ENCODE assay signal across 19 mouse cellular contexts in genomic region chr4:41082803-41083202, GRCm38 (mm10). TPM values are rescaled to one million over a fixed set of nuclear protein-coding genes. Genes with fewer than 3 reads are reported as not detected.
DNase-seq lines count a peak whose midpoint lies in the region; ATAC-seq and TF ChIP-seq lines count a peak whose summit lies in the region.
"Not testable (repeated sequence)": the region's sequence is repeated elsewhere in the genome, so short reads cannot be mapped to it uniquely, and the experiment has no call there.
"Had no signal": no experiment of that assay in that cellular context is flagged by ENCODE, and none has a peak within 500 bp of the region (broad histone marks: within the 10 kb centered on the region; RNA-seq: fewer than 3 reads in every experiment).

No protein-coding gene starts in this region.

- 0 out of 2 replicates have a peak, but pooled peaks have one; percentile 21 for TF ChIP-seq EP300 in liver, embryonic 14.5 days (IDR thresholded peaks at IDR 0.05; ENCODE audit: low read depth)

- peak overlapping the region; percentile 62 for H3K9ac ChIP-seq in liver, embryonic 12.5 days
- H3K9ac ChIP-seq in liver, embryonic 14.5 days (replicated peaks) = peak overlapping the region; percentile 45
- H3K9ac ChIP-seq in liver, embryonic 16.5 days (ENCODE audit: low read depth, low read length) = not testable (repeated sequence)

- ATAC-seq in G1E (ENCODE audit: extremely low read depth, insufficient number of reproducible peaks, low FRiP score, poor library complexity, severe bottlenecking) = peak; percentile 58
- ATAC-seq in liver, embryonic 12.5 days = peak; percentile 53
- ATAC-seq in liver, embryonic 14.5 days (ENCODE audit: insufficient read depth) = peak; percentile 27
- ATAC-seq in liver, embryonic 16.5 days (ENCODE audit: low read depth) = peak; percentile 46
- peak; percentile 66 for ATAC-seq in megakaryocyte progenitor cell, adult 5-6 weeks (replicated peaks; ENCODE audit: poor library complexity)

- H3K4me1 ChIP-seq in G1E (ENCODE audit: insufficient read depth, low read depth, low read length) = peaks cover 55% of the 10 kb centered on the region
- peaks cover 17% of the 10 kb centered on the region for H3K4me1 ChIP-seq in heart, embryonic 10.5 days
- H3K4me1 ChIP-seq in liver, embryonic 12.5 days = peaks cover 75% of the 10 kb centered on the region
- H3K4me1 ChIP-seq in liver, embryonic 14.5 days (replicated peaks; ENCODE audit: control insufficient read depth in 2 of 2, insufficient read depth in 2 of 2, low read length in 1 of 2) = peaks cover 34 to 40% of the 10 kb centered on the region in 2 experiments
- H3K4me1 ChIP-seq in liver, embryonic 16.5 days (ENCODE audit: control insufficient read depth, low read depth, low read length) = peaks cover 35% of the 10 kb centered on the region

- not testable (repeated sequence) for H3K9me3 ChIP-seq in G1E (replicated peaks); heart, embryonic 10.5 days; liver, embryonic 12.5 days (replicated peaks); liver, embryonic 14.5 days (ENCODE audit: control insufficient read depth, low read length); liver, embryonic 16.5 days (replicated peaks; ENCODE audit: control insufficient read depth, low read length)

- H3K4me2 ChIP-seq in liver, embryonic 12.5 days = peak overlapping the region; percentile 17
- H3K4me2 ChIP-seq in liver, embryonic 14.5 days (ENCODE audit: low read depth) = peak overlapping the region; percentile 26
- not testable (repeated sequence) for H3K4me2 ChIP-seq in liver, embryonic 16.5 days (ENCODE audit: low read depth, low read length)

- TF ChIP-seq CTCF in G1E (IDR thresholded peaks at IDR 0.05; ENCODE audit: low read depth, low read length); liver, embryonic 14.5 days (IDR thresholded peaks at IDR 0.05; ENCODE audit: low read depth): not testable (repeated sequence)

- 0 out of 2 replicates have a peak overlapping the region, but pooled peaks have one; percentile 8 for H3K27ac ChIP-seq in heart, embryonic 10.5 days
- peak overlapping the region; percentile 83 for H3K27ac ChIP-seq in liver, embryonic 12.5 days
- H3K27ac ChIP-seq in liver, embryonic 14.5 days = peak overlapping the region; percentile 41
- H3K27ac ChIP-seq in liver, embryonic 16.5 days (ENCODE audit: low read length) = peak overlapping the region; percentile 54; the same call in 1 of the 2 replicates

- not testable (repeated sequence) for H3K4me3 ChIP-seq in G1E (ENCODE audit: low read depth, low read length); heart, embryonic 10.5 days; liver, embryonic 12.5 days; liver, embryonic 14.5 days (ENCODE audit: insufficient read depth in 1 of 2, low read depth in 2 of 2, low read length in 2 of 2); liver, embryonic 16.5 days (ENCODE audit: low read depth, low read length)

- 36% methylated on average over 4 of the region's 4 CpGs for WGBS in heart, embryonic 10.5 days
- WGBS in liver, embryonic 12.5 days (ENCODE audit: insufficient replicate concordance) = 33% methylated on average over 4 of the region's 4 CpGs
- 27% methylated on average over 4 of the region's 4 CpGs for WGBS in liver, embryonic 14.5 days (ENCODE audit: insufficient replicate concordance)
- 31% methylated on average over 4 of the region's 4 CpGs for WGBS in liver, embryonic 16.5 days (ENCODE audit: insufficient replicate concordance)

- H3K27me3 ChIP-seq in G1E (ENCODE audit: insufficient read depth, low read length); heart, embryonic 10.5 days (ENCODE audit: insufficient read depth, poor library complexity, severe bottlenecking); liver, embryonic 12.5 days (replicated peaks); liver, embryonic 14.5 days (ENCODE audit: control insufficient read depth, insufficient read depth, low read length); liver, embryonic 16.5 days (ENCODE audit: control insufficient read depth, insufficient read depth, low read depth, low read length): not testable (repeated sequence)

- not testable (repeated sequence) for DNase-seq in G1E (ENCODE audit: low spot score); heart, embryonic 10.5 days (ENCODE audit: low spot score)
- DNase-seq in MEL-GATA-1-ER (ENCODE audit: extremely low read depth, low read depth) (peak; percentile 22), liver (peak; percentile 65)
- DNase-seq in liver, embryonic 14.5 days (ENCODE audit: low read depth in 3 of 3, low spot score in 3 of 3) = peak; percentile 41 to 56 (median 50)

- not testable (repeated sequence) for H3K36me3 ChIP-seq in G1E (replicated peaks); heart, embryonic 10.5 days; liver, embryonic 12.5 days; liver, embryonic 14.5 days (replicated peaks; ENCODE audit: control insufficient read depth, insufficient read depth, low read depth); liver, embryonic 16.5 days (ENCODE audit: control insufficient read depth, insufficient read depth)

RNA-seq across cellular contexts. Expression of gene Aqp3, which starts 15.2 kb away (rescaled TPM):
- not detected in 2 replicates for total RNA-seq in G1E (2014; fragmentation: Nextera tagmentation)
- 0.76 and 0.98 TPM in 2 replicates for total RNA-seq in G1E (2017)
- 1.1 and 1.9 TPM in 2 replicates for polyA plus RNA-seq in G1E (2012)
- polyA plus RNA-seq in heart, embryonic 10.5 days (2016; fragmentation: Nextera tagmentation; extraction: Ambion mirVana) = 10.6 TPM in 2 replicates
- polyA plus RNA-seq in liver, embryonic 12.5 days (2016; fragmentation: Nextera tagmentation; extraction: Ambion mirVana) = 20.9 and 22.3 TPM in 2 replicates
- 15.6 and 18.3 TPM in 2 replicates for polyA plus RNA-seq in liver, embryonic 14.5 days (2012; rRNA removed)
- 5.8 and 8.7 TPM in 2 replicates for polyA plus RNA-seq in liver, embryonic 14.5 days (2014; fragmentation: Nextera tagmentation; extraction: Ambion mirVana)
- 10.4 and 11.4 TPM in 2 replicates for polyA plus RNA-seq in liver, embryonic 16.5 days (2015; fragmentation: Nextera tagmentation; extraction: Ambion mirVana)
- not detected in 2 replicates for total RNA-seq in megakaryocyte progenitor cell, adult 5-6 weeks (2015)
- total RNA-seq in megakaryocyte progenitor cell, adult 5-6 weeks (2017) = not detected in 2 replicates
- total RNA-seq: adrenal gland, postnatal 25 days; CH12.LX; forebrain, postnatal 0 days had no signal
- polyA plus RNA-seq: cortical plate, adult 2 months; forebrain, embryonic 13.5 days had no signal

RNA-seq across cellular contexts. Expression of gene Aqp7, which starts 34.9 kb away (rescaled TPM):
- total RNA-seq in G1E (2014; fragmentation: Nextera tagmentation) (not detected in 2 replicates), G1E (2017) (not detected in 2 replicates)
- not detected in 2 replicates for polyA plus RNA-seq in G1E (2012)
- polyA plus RNA-seq in heart, embryonic 10.5 days (2016; fragmentation: Nextera tagmentation; extraction: Ambion mirVana) = 0.09 and 1.2 TPM in 2 replicates
- 1.3 and 1.8 TPM in 2 replicates for polyA plus RNA-seq in liver, embryonic 12.5 days (2016; fragmentation: Nextera tagmentation; extraction: Ambion mirVana)
- polyA plus RNA-seq in liver, embryonic 14.5 days (2012; rRNA removed) = 1.1 and 1.4 TPM in 2 replicates
- polyA plus RNA-seq in liver, embryonic 14.5 days (2014; fragmentation: Nextera tagmentation; extraction: Ambion mirVana) = 0.50 and 0.59 TPM in 2 replicates
- 1.1 and 1.4 TPM in 2 replicates for polyA plus RNA-seq in liver, embryonic 16.5 days (2015; fragmentation: Nextera tagmentation; extraction: Ambion mirVana)
- 0.20 TPM in 1 of 2 replicates, not detected in the other for total RNA-seq in megakaryocyte progenitor cell, adult 5-6 weeks (2015)
- total RNA-seq in megakaryocyte progenitor cell, adult 5-6 weeks (2017) = not detected in 2 replicates
- total RNA-seq: CH12.LX; forebrain, postnatal 0 days had no signal
- polyA plus RNA-seq: brain, embryonic 14.5 days; CD4-positive, CD25-positive, alpha-beta regulatory T cell, adult 4 months; cortical plate, adult 2 months; embryonic facial prominence, embryonic 10.5 days; embryonic facial prominence, embryonic 12.5 days; forebrain, embryonic 11.5 days; forebrain, embryonic 13.5 days; forebrain, embryonic 15.5 days; forebrain, postnatal 0 days had no signal

RNA-seq across cellular contexts. Expression of gene Nol6, which starts 41.5 kb away (rescaled TPM):
- total RNA-seq in G1E (2014; fragmentation: Nextera tagmentation) = 28.5 and 29.9 TPM in 2 replicates
- 14.8 and 15.9 TPM in 2 replicates for total RNA-seq in G1E (2017)
- 73.1 and 82.3 TPM in 2 replicates for polyA plus RNA-seq in G1E (2012)
- 26.0 and 26.8 TPM in 2 replicates for polyA plus RNA-seq in heart, embryonic 10.5 days (2016; fragmentation: Nextera tagmentation; extraction: Ambion mirVana)
- polyA plus RNA-seq in liver, embryonic 12.5 days (2016; fragmentation: Nextera tagmentation; extraction: Ambion mirVana) = 21.9 and 22.0 TPM in 2 replicates
- 9.4 and 9.5 TPM in 2 replicates for polyA plus RNA-seq in liver, embryonic 14.5 days (2012; rRNA removed)
- polyA plus RNA-seq in liver, embryonic 14.5 days (2014; fragmentation: Nextera tagmentation; extraction: Ambion mirVana) = 8.5 and 10.2 TPM in 2 replicates
- polyA plus RNA-seq in liver, embryonic 16.5 days (2015; fragmentation: Nextera tagmentation; extraction: Ambion mirVana) = 8.5 and 10.1 TPM in 2 replicates
- 20.3 and 22.8 TPM in 2 replicates for total RNA-seq in megakaryocyte progenitor cell, adult 5-6 weeks (2015)
- 20.5 and 22.4 TPM in 2 replicates for total RNA-seq in megakaryocyte progenitor cell, adult 5-6 weeks (2017)

RNA-seq across cellular contexts. Expression of gene Ube2r2, which starts 52.7 kb away (rescaled TPM):
- total RNA-seq in G1E (2014; fragmentation: Nextera tagmentation) (220 and 322 TPM in 2 replicates), G1E (2017) (35.7 and 44.8 TPM in 2 replicates)
- polyA plus RNA-seq in G1E (2012) = 40.8 and 40.9 TPM in 2 replicates
- 64.2 and 84.7 TPM in 2 replicates for polyA plus RNA-seq in heart, embryonic 10.5 days (2016; fragmentation: Nextera tagmentation; extraction: Ambion mirVana)
- polyA plus RNA-seq in liver, embryonic 12.5 days (2016; fragmentation: Nextera tagmentation; extraction: Ambion mirVana) = 39.9 and 44.8 TPM in 2 replicates
- 14.7 and 44.4 TPM in 2 replicates for polyA plus RNA-seq in liver, embryonic 14.5 days (2012; rRNA removed)
- polyA plus RNA-seq in liver, embryonic 14.5 days (2014; fragmentation: Nextera tagmentation; extraction: Ambion mirVana) = 31.9 and 38.4 TPM in 2 replicates
- 47.9 and 56.0 TPM in 2 replicates for polyA plus RNA-seq in liver, embryonic 16.5 days (2015; fragmentation: Nextera tagmentation; extraction: Ambion mirVana)
- 131 and 149 TPM in 2 replicates for total RNA-seq in megakaryocyte progenitor cell, adult 5-6 weeks (2015)
- total RNA-seq in megakaryocyte progenitor cell, adult 5-6 weeks (2017) = 29.9 and 33.4 TPM in 2 replicates

Comparison
In these comparisons a context has a peak if more than half of its experiments do, and no peak if none do; other contexts are left out.
1. H3K27ac ChIP-seq: peak in every context shown above with its lines; median percentile 83 in liver, embryonic 12.5 days; 54 in liver, embryonic 16.5 days; 41 in liver, embryonic 14.5 days; 8 in heart, embryonic 10.5 days.